ENCODE assay signal across 11 mouse cellular contexts in genomic region chr6:91307972-91308371, GRCm38 (mm10).
DNase-seq lines count a peak whose midpoint lies in the region; ATAC-seq lines count a peak whose summit lies in the region.
"Had no signal": no experiment of that assay in that cellular context is flagged by ENCODE, and none has a peak within 500 bp of the region (broad histone marks: within the 10 kb centered on the region; RNA-seq: fewer than 3 reads in every experiment).

No protein-coding gene starts in this region.

- H3K4me3 ChIP-seq in lung, embryonic 15.5 days = no peak overlapping the region
- H3K4me3 ChIP-seq: gastrocnemius, adult 2 months; liver, embryonic 13.5 days had no signal

- H3K4me1 ChIP-seq in lung, embryonic 15.5 days = 0 out of 2 replicates have a peak, but pooled peaks cover 3% of the 10 kb centered on the region
- H3K4me1 ChIP-seq: liver, embryonic 13.5 days had no signal

- peak overlapping the region; percentile 58; the same call in 1 of the 2 replicates for H3K27ac ChIP-seq in lung, embryonic 15.5 days
- H3K27ac ChIP-seq: gastrocnemius, adult 2 months; liver, embryonic 13.5 days had no signal

- no peaks in the 10 kb centered on the region for H3K27me3 ChIP-seq in lung, embryonic 15.5 days
- H3K27me3 ChIP-seq: liver, embryonic 13.5 days had no signal

- no peak overlapping the region for H3K9ac ChIP-seq in lung, embryonic 15.5 days
- H3K9ac ChIP-seq: liver, embryonic 13.5 days had no signal

- peak; percentile 34 for DNase-seq in heart, adult 11 months
- DNase-seq in heart, adult 18-20 months = no peak
- peak; percentile 26 for DNase-seq in 3T3-L1 (ENCODE audit: low read depth, low spot score)
- peak; percentile 83 for DNase-seq in brain, adult 2 months (ENCODE audit: low read depth, low spot score)
- DNase-seq in layer of hippocampus, adult 9-11 months = no peak
- DNase-seq in yolk sac, embryonic 10.5 days (ENCODE audit: low spot score) = no peak
- DNase-seq: adrenal gland, adult 2 months; gastrocnemius, adult 2 months; liver, embryonic 13.5 days had no signal

- no peaks in the 10 kb centered on the region for H3K36me3 ChIP-seq in lung, embryonic 15.5 days
- H3K36me3 ChIP-seq: liver, embryonic 13.5 days had no signal

- 37% methylated on average over 1 of the region's 1 CpGs for WGBS in lung, embryonic 15.5 days

- H3K9me3 ChIP-seq in lung, embryonic 15.5 days = no peaks in the 10 kb centered on the region
- H3K9me3 ChIP-seq: liver, embryonic 13.5 days had no signal

- ATAC-seq in lung, embryonic 15.5 days (ENCODE audit: borderline replicate concordance, extremely low read depth, low FRiP score, low TSS enrichment) = peak; percentile 71
- ATAC-seq in megakaryocyte progenitor cell, adult 5-6 weeks (replicated peaks; ENCODE audit: poor library complexity) = no peak

- no peak overlapping the region for H3K4me2 ChIP-seq in lung, embryonic 15.5 days
- H3K4me2 ChIP-seq: liver, embryonic 13.5 days had no signal

Comparison
In these comparisons a context has a peak if more than half of its experiments do, and no peak if none do; other contexts are left out.
1. DNase-seq: peak in heart, adult 11 months (single experiment), 3T3-L1 (single experiment) and brain, adult 2 months (single experiment); none in heart, adult 18-20 months (0 of 2), layer of hippocampus, adult 9-11 months (single experiment) and yolk sac, embryonic 10.5 days (single experiment).